Mouse (Mus musculus): ENCODE data around the gene Esrra.

GRCm38 (mm10) chr19:6909507-6910289 is 11.9 kb downstream of the Esrra start, which contains the start of the genes Trmt112 and Prdx5:
- TF ChIP-seq CTCF (IDR thresholded peaks at IDR 0.05; ENCODE audit: low read depth) (peak; percentile 46), EP300 (optimal IDR thresholded peaks at IDR 0.05) (no peak)

Data from stomach, postnatal 0 days (tissue).